Mouse (Mus musculus) brain, adult 10 weeks (tissue): ENCODE data around the gene Itgb1bp1. TPM values are rescaled to one million over a fixed set of nuclear protein-coding genes. Genes with fewer than 3 reads are reported as not detected.

Source experiments
- polyA plus RNA-seq: library from polyadenylated mRNA; stranded (reverse); fragments of 350-450 nt; fragmentation: Illumina TruSeq; extraction: RNeasy Lipid Tissue Mini Kit (QIAGEN cat#74804); gene quantifications from one replicate; pipeline ENCODE4 v1.2.3, GENCODE M21; 2015; ENCODE audit warnings: low read depth, low replicate concordance

Itgb1bp1 gene
- polyA plus RNA-seq: 56.4 TPM

GRCm38 (mm10) chr12:21286243-21286622, at the start of gene Itgb1bp1:
Gene Itgb1bp1 (minus strand): TSS chr12:21286284.

GRCm38 (mm10) chr12:21315923-21316868, 30.1 kb upstream of the Itgb1bp1 start, which contains the start of gene Iah1:
Gene Iah1 (plus strand): TSS chr12:21316389.

GRCm38 (mm10) chr12:21284761-21285441, 1.2 kb downstream of the Itgb1bp1 start, which contains the start of gene Cpsf3:
Gene Cpsf3 (plus strand): TSS chr12:21285391.

Other genes with a start within 250 kb of the Itgb1bp1 start
- gene Cpsf3, start 893 bp downstream of the Itgb1bp1 start, polyA plus RNA-seq: 48.3 TPM
- 19.1 TPM for gene Iah1, start 30.1 kb upstream of the Itgb1bp1 start, polyA plus RNA-seq
- gene Adam17, start 87.3 kb upstream of the Itgb1bp1 start, polyA plus RNA-seq: 10.5 TPM
- gene Ywhaq, start 131.4 kb upstream of the Itgb1bp1 start, polyA plus RNA-seq: 547 TPM